Mouse (Mus musculus): ENCODE results near the gene Sik2. TPM values are rescaled to one million over a fixed set of nuclear protein-coding genes. Genes with fewer than 3 reads are reported as not detected.

Sik2 gene
- total and polyA plus RNA-seq, 2 experiments from 2014 or later: 14.4 to 24.4 TPM

DNA sequence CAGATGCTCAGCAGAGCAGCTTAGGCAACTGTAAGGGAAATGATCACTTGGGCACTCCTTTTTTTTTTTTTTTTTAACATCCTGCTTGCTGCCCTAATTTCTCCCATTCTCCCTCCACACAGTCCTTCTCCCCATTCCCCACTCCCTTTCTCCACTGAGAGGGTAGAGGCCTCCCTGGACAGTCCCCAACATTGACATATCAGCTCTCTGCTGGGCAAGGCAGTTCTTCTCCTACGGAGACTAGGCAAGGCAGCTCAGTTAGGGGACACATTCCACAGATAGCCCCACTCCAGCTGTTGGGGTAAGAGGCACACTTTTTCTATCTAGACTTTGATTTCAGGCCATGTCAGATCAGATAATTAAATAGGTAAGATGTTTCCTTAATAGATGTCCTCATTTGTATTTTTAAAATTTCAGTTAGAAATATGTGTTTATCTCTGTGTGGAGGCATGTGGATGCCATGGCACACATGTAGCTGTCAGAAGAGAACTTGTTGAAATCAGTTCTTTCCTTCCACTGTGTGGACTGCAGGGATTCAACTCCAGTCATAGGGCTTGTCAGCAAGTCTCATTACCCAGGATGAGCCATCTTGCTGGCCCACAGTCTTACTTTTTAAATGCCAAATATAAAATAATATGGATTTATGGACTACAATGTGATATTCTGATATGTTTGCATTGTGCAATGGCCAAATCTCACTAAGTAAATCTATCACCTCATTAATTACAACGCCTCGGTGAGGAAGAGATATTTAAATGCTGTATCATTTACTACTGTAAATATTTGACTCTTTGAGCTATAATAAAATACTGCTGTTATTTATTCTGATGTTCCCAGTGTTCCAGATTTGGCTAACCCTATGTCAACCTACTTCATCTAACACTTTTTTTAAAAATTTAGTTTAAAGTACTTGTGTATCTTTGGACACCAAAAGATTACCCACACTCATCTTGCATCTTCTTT lies 87.7 kb downstream of the Sik2 start:
- ATAC-seq (ENCODE audit: low FRiP score): no peak
- H3K4me2 ChIP-seq (ENCODE audit: low read depth, low read length, poor library complexity, severe bottlenecking): no peak overlapping the region
- no peak overlapping the region for H3K27ac ChIP-seq (ENCODE audit: low read depth, low read length)
- no peaks in the 10 kb centered on the region for H3K4me1 ChIP-seq (ENCODE audit: insufficient read depth, low read length)
- no peaks in the 10 kb centered on the region for H3K36me3 ChIP-seq (ENCODE audit: insufficient read depth, low read length)
- TF ChIP-seq CTCF (IDR thresholded peaks at IDR 0.05): no peak
- WGBS: 93% methylated on average over 3 of the region's 3 CpGs
- no peak for DNase-seq (ENCODE audit: low spot score)
- H3K9ac ChIP-seq (replicated peaks; ENCODE audit: low read length, poor library complexity, severe bottlenecking): no peak overlapping the region
- H3K4me3 ChIP-seq (ENCODE audit: low read depth, low read length): no peak overlapping the region
- no peaks in the 10 kb centered on the region for H3K27me3 ChIP-seq (ENCODE audit: insufficient read depth, low read length)
- no peaks in the 10 kb centered on the region for H3K9me3 ChIP-seq (ENCODE audit: low read length)

DNA sequence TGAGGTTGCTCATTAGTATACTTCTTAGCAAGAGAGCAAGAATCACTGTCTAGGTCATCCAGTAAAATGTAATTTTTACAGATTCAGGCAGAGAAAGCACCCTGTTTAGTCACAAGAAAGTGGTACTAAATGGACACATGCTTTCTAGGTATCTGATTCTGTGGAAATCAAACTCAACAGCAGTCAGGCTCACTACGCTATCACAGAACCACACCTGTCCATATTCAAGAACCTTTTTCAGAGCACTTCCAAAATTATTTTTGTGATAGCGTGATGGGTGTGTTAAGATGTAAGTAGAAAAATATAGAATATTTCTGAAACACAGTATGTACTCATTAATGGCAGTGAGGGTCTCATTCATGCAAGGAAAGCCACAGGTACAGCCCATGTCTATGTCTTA lies 89.3 kb downstream of the Sik2 start:
- Histone ChIP-seq H3K27me3 (ENCODE audit: insufficient read depth, low read length) (no peaks in the 10 kb centered on the region), H3K36me3 (ENCODE audit: insufficient read depth, low read length) (no peaks in the 10 kb centered on the region), H3K27ac (ENCODE audit: low read depth, low read length) (no peak overlapping the region), H3K4me1 (ENCODE audit: insufficient read depth, low read length) (no peaks in the 10 kb centered on the region), H3K4me2 (ENCODE audit: low read depth, low read length, poor library complexity, severe bottlenecking) (no peak overlapping the region), H3K4me3 (ENCODE audit: low read depth, low read length) (no peak overlapping the region), H3K9me3 (ENCODE audit: low read length) (no peaks in the 10 kb centered on the region), H3K9ac (replicated peaks; ENCODE audit: low read length, poor library complexity, severe bottlenecking) (no peak overlapping the region)
- ATAC-seq (ENCODE audit: low FRiP score) (no peak), DNase-seq (ENCODE audit: low spot score) (no peak)
- TF ChIP-seq CTCF (IDR thresholded peaks at IDR 0.05): no peak
- WGBS: 97% methylated on average over 2 of the region's 2 CpGs

DNA sequence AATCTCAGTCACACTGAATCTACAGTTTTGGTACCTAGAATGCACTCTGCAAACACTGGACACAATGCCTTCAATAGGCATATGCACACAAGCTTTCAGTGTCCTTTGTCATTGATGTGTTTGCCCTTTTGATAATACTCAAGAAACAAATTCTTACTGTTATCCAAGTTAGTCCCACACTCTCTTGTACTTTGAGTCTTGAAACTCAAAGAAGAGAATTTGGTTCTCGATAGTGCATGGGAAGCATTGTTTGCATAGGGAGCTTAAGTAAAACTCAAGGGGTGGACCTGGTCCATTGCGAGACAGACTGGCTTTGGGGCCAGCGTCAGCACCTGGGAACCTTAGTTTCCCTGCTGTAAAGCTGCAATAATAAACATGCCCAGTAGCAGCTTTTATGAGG lies 90.7 kb downstream of the Sik2 start:
- WGBS: 79% methylated on average over 3 of the region's 3 CpGs
- Histone ChIP-seq H3K27me3 (ENCODE audit: insufficient read depth, low read length) (no peaks in the 10 kb centered on the region), H3K9me3 (ENCODE audit: low read length) (no peaks in the 10 kb centered on the region), H3K4me2 (ENCODE audit: low read depth, low read length, poor library complexity, severe bottlenecking) (no peak overlapping the region), H3K27ac (ENCODE audit: low read depth, low read length) (no peak overlapping the region), H3K4me3 (ENCODE audit: low read depth, low read length) (no peak overlapping the region), H3K36me3 (ENCODE audit: insufficient read depth, low read length) (0 out of 2 replicates have a peak, but pooled peaks cover 2% of the 10 kb centered on the region), H3K9ac (replicated peaks; ENCODE audit: low read length, poor library complexity, severe bottlenecking) (no peak overlapping the region), H3K4me1 (ENCODE audit: insufficient read depth, low read length) (no peaks in the 10 kb centered on the region)
- ATAC-seq (ENCODE audit: low FRiP score) (no peak), DNase-seq (ENCODE audit: low spot score) (no peak)
- TF ChIP-seq CTCF (IDR thresholded peaks at IDR 0.05): no peak

GRCm38 (mm10) chr9:50911861-50912515 lies 96.9 kb downstream of the Sik2 start:
- ATAC-seq (ENCODE audit: low FRiP score) (no peak), DNase-seq (ENCODE audit: low spot score) (no peak)
- no peak overlapping the region for H3K4me2 ChIP-seq (ENCODE audit: low read depth, low read length, poor library complexity, severe bottlenecking)
- no peaks in the 10 kb centered on the region for H3K9me3 ChIP-seq (ENCODE audit: low read length)
- H3K4me3 ChIP-seq (ENCODE audit: low read depth, low read length): no peak overlapping the region
- 89% methylated on average over 7 of the region's 7 CpGs for WGBS
- H3K27me3 ChIP-seq (ENCODE audit: insufficient read depth, low read length): no peaks in the 10 kb centered on the region
- H3K9ac ChIP-seq (replicated peaks; ENCODE audit: low read length, poor library complexity, severe bottlenecking): no peak overlapping the region
- TF ChIP-seq CTCF (IDR thresholded peaks at IDR 0.05): no peak
- H3K36me3 ChIP-seq (ENCODE audit: insufficient read depth, low read length): 0 out of 2 replicates have a peak, but pooled peaks cover 5% of the 10 kb centered on the region
- no peak overlapping the region for H3K27ac ChIP-seq (ENCODE audit: low read depth, low read length)
- no peaks in the 10 kb centered on the region for H3K4me1 ChIP-seq (ENCODE audit: insufficient read depth, low read length)

- no peak for TF ChIP-seq CTCF (IDR thresholded peaks at IDR 0.05)
- ATAC-seq (ENCODE audit: low FRiP score): no peak
- no peaks in the 10 kb centered on the region for H3K36me3 ChIP-seq (ENCODE audit: insufficient read depth, low read length)
- H3K27ac ChIP-seq (ENCODE audit: low read depth, low read length): no peak overlapping the region
- H3K4me3 ChIP-seq (ENCODE audit: low read depth, low read length): no peak overlapping the region
- H3K9ac ChIP-seq (replicated peaks; ENCODE audit: low read length, poor library complexity, severe bottlenecking): no peak overlapping the region
- no peak overlapping the region for H3K4me2 ChIP-seq (ENCODE audit: low read depth, low read length, poor library complexity, severe bottlenecking)
- no peaks in the 10 kb centered on the region for H3K4me1 ChIP-seq (ENCODE audit: insufficient read depth, low read length)
- 84% methylated on average over 3 of the region's 3 CpGs for WGBS
- no peak for DNase-seq (ENCODE audit: low spot score)
- H3K9me3 ChIP-seq (ENCODE audit: low read length): no peaks in the 10 kb centered on the region
- no peaks in the 10 kb centered on the region for H3K27me3 ChIP-seq (ENCODE audit: insufficient read depth, low read length)
Measured at GRCm38 (mm10) chr9:50905321-50905720, 103.6 kb downstream of the Sik2 start.
